Mouse (Mus musculus): Measurements from ENCODE around the gene Tldc2.

DNA sequence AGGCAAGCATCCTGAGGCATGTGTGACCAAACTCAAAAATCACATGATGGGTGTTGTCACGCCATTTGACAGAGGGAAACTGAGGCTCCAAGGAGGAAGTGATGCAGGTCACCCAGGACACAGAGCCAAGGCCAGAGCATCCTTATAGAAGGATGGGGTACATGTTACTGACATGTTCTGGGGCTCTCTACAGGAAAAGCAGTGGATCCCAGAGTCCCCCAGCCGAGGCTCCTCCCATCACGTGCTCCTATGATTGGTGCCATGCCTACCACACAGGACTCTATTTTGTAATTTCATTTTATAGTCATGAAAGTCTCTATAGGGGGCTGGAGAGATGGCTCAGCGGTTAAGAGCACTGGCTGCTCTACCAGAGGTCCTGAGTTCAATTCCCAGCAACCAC, 29.1 kb upstream of the Tldc2 start:
- TF ChIP-seq CTCF (conservative IDR thresholded peaks at IDR 0.05 in 1 of 2, IDR thresholded peaks at IDR 0.05 in 1 of 2; ENCODE audit: low read depth in 2 of 2, low read length in 2 of 2) (no peak), E2F4 (IDR thresholded peaks at IDR 0.05; ENCODE audit: insufficient replicate concordance, low read depth, low read length) (no peak), POLR2A (IDR thresholded peaks at IDR 0.05; ENCODE audit: low read depth, low read length) (no peak)

Data from CH12.LX (cell line).